Mouse (Mus musculus) layer of hippocampus, adult 2 months (tissue): ENCODE results near the gene Ngef. TPM values are rescaled to one million over a fixed set of nuclear protein-coding genes. Genes with fewer than 3 reads are reported as not detected.

Source experiments
- DNase-seq, 2 experiments: peaks; one replicate each; pipeline ENCODE4 v3.0.0; 2022; ENCODE audit warnings: low spot score in 2 of 2
- H3K27ac ChIP-seq: fragments of 200-600 bp; 2 replicates; pipeline ENCODE4 v1.8.1; 2022
- H3K4me3 ChIP-seq: fragments of 200-600 bp; 2 replicates; pipeline ENCODE4 v1.8.1; 2022; ENCODE audit warnings: mild to moderate bottlenecking
- CTCF ChIP-seq: fragments of 200-600 bp; conservative IDR thresholded peaks from 2 replicates; pipeline ENCODE4 v1.8.1; 2022; ENCODE audit warnings: antibody characterized with exemption, mild to moderate bottlenecking, moderate library complexity
- total RNA-seq, 2 experiments: library from RNA; stranded (reverse); gene quantifications; 2 replicates each; pipeline ENCODE4 v1.2.3; 2021

The Ngef gene
- total RNA-seq, 2 experiments from 2014 or later = 100 to 105 TPM

DNA sequence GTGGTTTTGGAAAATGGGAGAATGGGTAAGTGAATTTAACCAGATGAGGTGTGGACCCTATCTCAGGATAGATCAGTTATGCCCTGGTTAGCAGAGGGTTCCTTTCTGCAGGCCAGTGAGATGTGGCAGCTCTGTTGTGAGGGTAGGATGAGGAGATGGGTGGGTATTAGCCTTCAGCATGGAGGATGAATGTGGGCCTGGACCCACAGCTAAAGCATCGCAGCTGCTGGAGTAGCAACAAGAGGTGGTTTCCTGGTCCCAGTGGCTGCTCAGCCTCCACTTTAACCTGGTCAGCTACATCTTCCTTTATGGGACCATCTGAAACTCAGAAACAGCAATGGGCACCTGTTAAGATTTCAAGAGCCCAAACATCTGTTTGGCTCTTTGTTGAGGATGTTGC, 117.2 kb downstream of the Ngef start:
- TF ChIP-seq CTCF = no peak
- DNase-seq = no peak
- Histone ChIP-seq H3K4me3 (no peak overlapping the region), H3K27ac (no peak overlapping the region)

DNA sequence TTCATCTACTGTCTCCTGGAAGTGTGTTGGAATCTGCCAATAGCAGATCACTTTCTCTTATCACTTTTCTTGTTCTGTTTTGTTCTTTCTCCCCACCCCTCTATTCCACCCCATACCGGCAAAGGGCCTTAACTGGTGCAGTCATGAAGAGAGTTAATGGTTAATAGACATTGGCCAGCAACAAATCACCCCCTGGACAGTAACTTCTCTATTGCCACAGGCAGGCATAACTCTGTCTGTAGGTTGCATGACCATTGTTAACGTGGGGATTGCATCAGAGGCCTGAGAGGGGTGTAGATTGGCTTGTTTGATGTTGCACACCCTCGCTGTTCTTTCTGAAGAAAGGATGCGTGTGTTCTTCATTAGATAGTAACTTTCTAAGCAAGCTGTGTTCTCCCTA, 124.2 kb downstream of the Ngef start:
- Histone ChIP-seq H3K27ac (no peak overlapping the region), H3K4me3 (no peak overlapping the region)
- no peak for TF ChIP-seq CTCF
- no peak for DNase-seq

DNA sequence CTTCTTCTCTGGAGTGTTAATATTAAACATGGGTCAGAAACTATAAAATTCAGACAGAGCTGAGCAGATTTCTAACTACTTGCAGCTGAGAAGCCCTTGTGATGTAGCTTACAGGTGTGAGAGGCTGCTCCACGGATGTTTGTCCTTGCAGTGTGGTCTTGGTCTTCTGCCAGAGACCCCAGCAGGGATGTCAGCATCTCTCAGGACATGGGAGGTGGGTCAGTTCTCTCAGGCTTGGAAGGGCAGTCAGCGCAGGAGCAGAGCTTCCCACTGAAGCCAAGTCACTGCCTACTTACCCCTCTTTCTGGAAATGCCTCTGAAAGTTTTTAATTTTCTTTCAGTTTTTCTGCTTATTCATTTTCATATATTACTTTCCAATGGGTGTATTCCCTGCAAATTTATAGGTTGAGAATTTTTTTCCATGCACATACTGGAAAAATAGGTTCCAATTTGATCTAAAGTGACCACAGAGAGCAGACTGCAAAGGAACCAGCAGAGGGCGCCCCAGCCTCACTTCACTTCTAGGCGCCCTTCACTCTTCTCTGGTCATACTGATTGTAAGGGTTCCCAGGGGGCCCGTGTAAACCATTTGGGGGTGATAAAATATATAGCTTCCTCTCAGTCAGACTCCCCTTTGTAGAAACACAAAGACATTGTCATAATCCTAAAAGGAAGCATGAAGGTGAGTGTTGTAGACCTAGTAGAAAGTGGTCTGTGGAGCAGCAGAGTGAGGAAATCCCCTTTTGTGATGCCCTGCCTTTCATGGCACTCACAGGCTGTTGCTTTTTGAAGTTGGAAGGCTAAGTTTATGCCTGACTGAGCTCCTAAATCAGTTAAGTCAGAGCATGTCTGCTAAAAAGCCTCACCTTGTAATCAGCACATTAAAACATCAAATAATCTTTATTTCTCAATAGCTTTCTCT, 126.2 kb downstream of the Ngef start:
- Histone ChIP-seq H3K27ac (no peak overlapping the region), H3K4me3 (no peak overlapping the region)
- TF ChIP-seq CTCF = peak; percentile 98
- DNase-seq = peak; percentile 23 to 71

GRCm38 (mm10) chr1:87436583-87436982, 137.1 kb downstream of the Ngef start:
- no peak for TF ChIP-seq CTCF
- Histone ChIP-seq H3K4me3 (no peak overlapping the region), H3K27ac (no peak overlapping the region)
- DNase-seq = no peak

- Histone ChIP-seq H3K4me3 (no peak overlapping the region), H3K27ac (no peak overlapping the region)
- no peak for DNase-seq
- no peak for TF ChIP-seq CTCF
These were observed 138.5 kb downstream of the Ngef start for GRCm38 (mm10) chr1:87435125-87435524.

Other genes starting within 250 kb of the Ngef start
- 100 to 1,000 TPM; 144 to 148 TPM for gene Gigyf2, start 246.9 kb downstream of the Ngef start, total RNA-seq
- gene Kcnj13, start 179.1 kb downstream of the Ngef start, total RNA-seq = 1 to 10 TPM in 1 of 2 experiments, under 1 TPM in 1; 0.37 to 2.2 TPM
- gene Snorc, start 103.6 kb downstream of the Ngef start, total RNA-seq = not detected
- gene Neu2, start 64.0 kb downstream of the Ngef start, total RNA-seq = under 1 TPM; 0.38 to 0.44 TPM
- gene Inpp5d, start 46.4 kb upstream of the Ngef start, total RNA-seq = 10 to 100 TPM; 14.1 to 21.0 TPM
- 10 to 100 TPM; 66.2 to 71.9 TPM for gene Atg16l1, start 182.0 kb upstream of the Ngef start, total RNA-seq
- 1 to 10 TPM; 2.0 to 2.6 TPM for gene Sag, start 229.8 kb upstream of the Ngef start, total RNA-seq